Mouse (Mus musculus): ENCODE measurements around the gene Smco3. TPM values are rescaled to one million over a fixed set of nuclear protein-coding genes. Genes with fewer than 3 reads are reported as not detected.

Smco3 gene
- polyA plus RNA-seq, 1 experiment from 2014 or later = not detected

DNA sequence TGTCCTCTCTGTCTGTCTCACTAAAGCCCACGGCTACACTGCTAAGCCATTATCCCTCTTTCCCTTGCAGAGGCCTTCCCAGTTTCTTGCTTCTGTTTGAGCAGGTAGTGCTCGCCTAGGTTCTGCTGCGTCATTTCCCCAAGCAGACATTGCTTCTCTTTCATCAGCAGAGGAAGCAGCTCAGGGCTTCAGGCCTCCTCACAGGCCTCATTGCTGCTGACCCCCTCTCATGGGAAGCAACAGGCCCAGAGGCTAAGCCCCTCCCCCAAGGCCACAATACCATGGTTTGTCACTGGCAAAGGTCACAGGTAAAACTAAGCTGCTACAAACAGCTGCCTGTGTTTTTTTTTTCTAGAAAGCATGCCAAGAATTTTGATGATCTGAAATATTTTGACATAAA, 17.5 kb upstream of the Smco3 start:
- no peak overlapping the region for H3K4me3 ChIP-seq (ENCODE audit: low read depth, low read length)
- ATAC-seq (ENCODE audit: insufficient number of reproducible peaks, low FRiP score, low TSS enrichment, low read depth) (no peak), DNase-seq (ENCODE audit: low spot score) (peak; percentile 56)
- no peak overlapping the region for H3K4me2 ChIP-seq (ENCODE audit: low read depth, severe bottlenecking)
- no peaks in the 10 kb centered on the region for H3K36me3 ChIP-seq (ENCODE audit: control insufficient read depth, insufficient read depth, low read length)
- WGBS = 49% methylated on average over 3 of the region's 3 CpGs
- peaks cover 8% of the 10 kb centered on the region; the same call in 1 of the 2 replicates for H3K4me1 ChIP-seq (ENCODE audit: control insufficient read depth, insufficient read depth, low read length)
- H3K9me3 ChIP-seq (ENCODE audit: control insufficient read depth, low read length) = no peaks in the 10 kb centered on the region
- H3K9ac ChIP-seq (ENCODE audit: low read length) = 0 out of 2 replicates have a peak overlapping the region, but pooled peaks have one; percentile 22
- H3K27ac ChIP-seq (replicated peaks; ENCODE audit: low read depth, low read length) = no peak overlapping the region; the same call in 1 of the 2 replicates
- H3K27me3 ChIP-seq (ENCODE audit: control insufficient read depth, insufficient read depth, low read length) = no peaks in the 10 kb centered on the region

DNA sequence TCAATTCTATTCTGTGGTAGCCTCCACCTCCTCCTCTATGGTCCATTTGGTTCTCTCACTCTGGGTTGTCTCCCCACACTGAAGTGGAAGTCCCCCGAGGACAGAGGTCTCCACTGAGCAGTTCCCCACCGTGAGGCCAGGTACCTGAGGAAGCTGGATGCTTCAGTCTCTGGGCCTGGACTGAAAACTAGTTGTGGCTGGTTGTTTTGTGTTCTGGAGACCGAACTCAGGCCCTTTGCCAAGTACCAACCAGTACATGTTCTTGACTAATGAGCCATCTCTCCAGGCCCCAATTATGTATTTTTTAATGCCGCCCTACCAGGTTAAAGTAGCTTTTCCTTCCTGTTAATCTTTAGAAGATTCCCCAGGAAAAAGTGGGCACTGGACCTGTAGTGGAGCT, 17.1 kb upstream of the Smco3 start:
- Histone ChIP-seq H3K27ac (replicated peaks; ENCODE audit: low read depth, low read length) (no peak overlapping the region; the same call in 1 of the 2 replicates), H3K9ac (ENCODE audit: low read length) (no peak overlapping the region), H3K4me2 (ENCODE audit: low read depth, severe bottlenecking) (no peak overlapping the region), H3K9me3 (ENCODE audit: control insufficient read depth, low read length) (no peaks in the 10 kb centered on the region), H3K36me3 (ENCODE audit: control insufficient read depth, insufficient read depth, low read length) (no peaks in the 10 kb centered on the region), H3K4me3 (ENCODE audit: low read depth, low read length) (no peak overlapping the region), H3K4me1 (ENCODE audit: control insufficient read depth, insufficient read depth, low read length) (peaks cover 8% of the 10 kb centered on the region; the same call in 1 of the 2 replicates), H3K27me3 (ENCODE audit: control insufficient read depth, insufficient read depth, low read length) (no peaks in the 10 kb centered on the region)
- ATAC-seq (ENCODE audit: insufficient number of reproducible peaks, low FRiP score, low TSS enrichment, low read depth) = no peak
- no peak for DNase-seq (ENCODE audit: low spot score)
- WGBS = 82% methylated on average over 4 of the region's 4 CpGs

DNA sequence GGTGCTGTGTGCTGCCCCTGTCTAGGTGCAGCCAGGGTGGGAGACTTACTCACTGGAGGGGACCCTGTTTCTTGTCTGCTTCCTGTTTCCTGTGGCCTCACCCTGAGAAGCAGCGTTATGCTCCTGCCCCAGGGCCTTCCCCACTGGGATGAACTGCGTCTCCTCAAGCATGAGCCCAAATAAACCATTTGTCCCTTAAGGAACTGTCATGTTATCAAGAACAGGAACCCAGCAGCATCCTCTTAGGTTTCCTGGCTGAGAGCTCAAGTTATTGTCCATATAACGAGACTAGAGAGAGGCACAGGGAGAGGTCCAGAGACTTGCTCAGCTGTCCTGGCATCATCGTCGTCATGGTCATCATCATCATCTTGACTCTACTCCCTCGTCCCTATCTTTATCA, 15.0 kb upstream of the Smco3 start:
- no peak overlapping the region for H3K4me3 ChIP-seq (ENCODE audit: low read depth, low read length)
- no peak overlapping the region for H3K27ac ChIP-seq (replicated peaks; ENCODE audit: low read depth, low read length)
- no peaks in the 10 kb centered on the region for H3K36me3 ChIP-seq (ENCODE audit: control insufficient read depth, insufficient read depth, low read length)
- peaks cover 5% of the 10 kb centered on the region; the same call in 1 of the 2 replicates for H3K4me1 ChIP-seq (ENCODE audit: control insufficient read depth, insufficient read depth, low read length)
- H3K9me3 ChIP-seq (ENCODE audit: control insufficient read depth, low read length) = no peaks in the 10 kb centered on the region
- ATAC-seq (ENCODE audit: insufficient number of reproducible peaks, low FRiP score, low TSS enrichment, low read depth) (no peak), DNase-seq (ENCODE audit: low spot score) (no peak)
- H3K9ac ChIP-seq (ENCODE audit: low read length) = no peak overlapping the region
- H3K4me2 ChIP-seq (ENCODE audit: low read depth, severe bottlenecking) = no peak overlapping the region
- no peaks in the 10 kb centered on the region for H3K27me3 ChIP-seq (ENCODE audit: control insufficient read depth, insufficient read depth, low read length)
- 72% methylated on average over 6 of the region's 6 CpGs for WGBS

DNA sequence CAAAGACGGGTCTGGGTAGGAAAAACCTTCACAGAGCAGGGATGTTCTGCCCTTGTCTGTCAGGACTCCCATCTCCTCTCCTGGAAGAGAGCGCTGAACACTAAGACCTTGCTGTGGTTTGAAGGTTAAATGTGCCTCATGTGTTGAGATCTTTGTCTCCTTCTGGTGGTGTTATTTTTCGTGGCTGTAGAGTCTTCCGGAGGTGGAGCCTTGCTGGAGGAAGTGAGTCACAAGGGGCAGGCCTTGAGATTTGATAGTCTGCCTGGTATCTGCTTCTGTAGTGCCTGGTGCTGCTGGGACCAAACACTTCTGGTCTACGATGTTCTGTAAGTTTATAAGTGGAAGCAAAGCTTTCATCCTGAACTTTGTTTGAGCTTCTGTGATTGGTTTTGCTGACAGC, 13.7 kb upstream of the Smco3 start:
- H3K9ac ChIP-seq (ENCODE audit: low read length) = no peak overlapping the region
- H3K27ac ChIP-seq (replicated peaks; ENCODE audit: low read depth, low read length) = no peak overlapping the region
- H3K36me3 ChIP-seq (ENCODE audit: control insufficient read depth, insufficient read depth, low read length) = no peaks in the 10 kb centered on the region
- H3K4me1 ChIP-seq (ENCODE audit: control insufficient read depth, insufficient read depth, low read length) = peaks cover 5% of the 10 kb centered on the region; the same call in 1 of the 2 replicates
- no peak overlapping the region for H3K4me2 ChIP-seq (ENCODE audit: low read depth, severe bottlenecking)
- no peaks in the 10 kb centered on the region for H3K27me3 ChIP-seq (ENCODE audit: control insufficient read depth, insufficient read depth, low read length)
- DNase-seq (ENCODE audit: low spot score) = no peak
- no peak overlapping the region for H3K4me3 ChIP-seq (ENCODE audit: low read depth, low read length)
- ATAC-seq (ENCODE audit: insufficient number of reproducible peaks, low FRiP score, low TSS enrichment, low read depth) = no peak
- WGBS = 89% methylated on average over 5 of the region's 5 CpGs
- H3K9me3 ChIP-seq (ENCODE audit: control insufficient read depth, low read length) = no peaks in the 10 kb centered on the region

DNA sequence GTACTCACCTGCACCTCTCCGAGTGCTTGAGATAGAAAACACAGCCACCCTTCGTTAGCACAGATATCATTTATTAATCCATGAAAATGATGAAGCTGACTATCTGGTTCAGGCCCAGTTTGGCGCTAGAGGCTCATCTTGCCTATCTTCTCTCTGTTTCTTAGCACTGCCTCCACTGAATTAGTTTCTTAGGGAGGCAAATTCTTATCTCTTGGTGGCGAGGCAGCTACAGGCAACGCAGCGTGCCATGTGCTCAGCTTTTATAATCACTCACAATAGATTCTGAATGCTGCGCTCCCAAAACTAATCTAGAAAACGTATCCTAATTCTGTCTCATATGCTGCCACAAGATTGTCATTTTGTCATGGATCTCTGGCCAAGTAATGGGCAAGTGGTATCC, 13.1 kb upstream of the Smco3 start:
- ATAC-seq (ENCODE audit: insufficient number of reproducible peaks, low FRiP score, low TSS enrichment, low read depth) (no peak), DNase-seq (ENCODE audit: low spot score) (no peak)

DNA sequence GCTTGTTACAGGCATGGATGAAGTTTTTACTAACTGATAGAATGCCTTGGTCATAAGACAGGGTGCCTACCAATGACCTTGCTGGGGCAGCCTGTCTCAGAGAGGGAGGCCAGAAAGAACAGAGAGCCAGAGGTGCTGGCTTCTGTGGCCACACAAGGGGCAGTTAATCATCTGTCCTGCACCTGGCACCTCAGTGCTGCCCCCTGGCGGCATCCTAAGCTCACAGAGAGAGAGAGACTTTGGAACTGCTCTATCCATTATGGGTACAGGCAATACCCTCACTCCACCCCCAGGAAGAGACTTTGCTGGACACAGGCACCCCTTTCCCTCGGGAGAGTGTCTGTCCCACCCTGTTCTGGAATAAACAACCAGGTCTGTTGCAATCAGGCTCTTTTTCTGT, 12.5 kb upstream of the Smco3 start:
- Histone ChIP-seq H3K9ac (ENCODE audit: low read length) (no peak overlapping the region), H3K27me3 (ENCODE audit: control insufficient read depth, insufficient read depth, low read length) (no peaks in the 10 kb centered on the region), H3K27ac (replicated peaks; ENCODE audit: low read depth, low read length) (no peak overlapping the region), H3K4me1 (ENCODE audit: control insufficient read depth, insufficient read depth, low read length) (peaks cover 4% of the 10 kb centered on the region; the same call in 1 of the 2 replicates), H3K4me3 (ENCODE audit: low read depth, low read length) (no peak overlapping the region), H3K4me2 (ENCODE audit: low read depth, severe bottlenecking) (no peak overlapping the region), H3K9me3 (ENCODE audit: control insufficient read depth, low read length) (no peaks in the 10 kb centered on the region), H3K36me3 (ENCODE audit: control insufficient read depth, insufficient read depth, low read length) (no peaks in the 10 kb centered on the region)
- DNase-seq (ENCODE audit: low spot score) (peak; percentile 68), ATAC-seq (ENCODE audit: insufficient number of reproducible peaks, low FRiP score, low TSS enrichment, low read depth) (no peak)
- WGBS = 32% methylated on average over 2 of the region's 2 CpGs

More for the DNA sequence above, 13.1 kb upstream of the Smco3 start:
- Histone ChIP-seq H3K27ac (replicated peaks; ENCODE audit: low read depth, low read length) (no peak overlapping the region), H3K27me3 (ENCODE audit: control insufficient read depth, insufficient read depth, low read length) (no peaks in the 10 kb centered on the region), H3K36me3 (ENCODE audit: control insufficient read depth, insufficient read depth, low read length) (no peaks in the 10 kb centered on the region), H3K9ac (ENCODE audit: low read length) (no peak overlapping the region), H3K4me1 (ENCODE audit: control insufficient read depth, insufficient read depth, low read length) (peaks cover 5% of the 10 kb centered on the region; the same call in 1 of the 2 replicates), H3K9me3 (ENCODE audit: control insufficient read depth, low read length) (no peaks in the 10 kb centered on the region), H3K4me3 (ENCODE audit: low read depth, low read length) (no peak overlapping the region), H3K4me2 (ENCODE audit: low read depth, severe bottlenecking) (no peak overlapping the region)
- WGBS = 89% methylated on average over 8 of the region's 8 CpGs

DNA sequence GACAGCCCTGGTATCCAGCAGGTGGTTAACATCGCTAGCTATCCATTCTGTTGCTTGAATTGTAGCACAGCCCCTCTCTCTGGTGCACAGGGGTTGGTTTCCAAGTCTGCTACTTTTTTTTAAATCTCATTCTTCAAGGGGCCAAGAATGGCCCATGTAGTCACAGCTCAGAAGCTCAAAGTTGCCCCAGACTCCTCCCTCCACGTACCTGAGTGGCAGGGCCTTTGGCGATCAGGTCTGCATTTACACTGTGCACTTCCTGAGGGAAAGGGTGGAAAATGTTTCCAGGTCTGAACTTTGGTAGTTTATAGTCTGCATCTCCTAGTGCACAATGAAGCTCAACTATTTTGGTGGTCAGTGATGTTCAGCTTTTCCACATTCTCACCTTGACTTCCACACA, 12.0 kb upstream of the Smco3 start:
- no peak for DNase-seq (ENCODE audit: low spot score)
- H3K27ac ChIP-seq (replicated peaks; ENCODE audit: low read depth, low read length) = no peak overlapping the region
- H3K4me1 ChIP-seq (ENCODE audit: control insufficient read depth, insufficient read depth, low read length) = no peaks in the 10 kb centered on the region; the same call in 1 of the 2 replicates
- H3K9ac ChIP-seq (ENCODE audit: low read length) = no peak overlapping the region
- H3K9me3 ChIP-seq (ENCODE audit: control insufficient read depth, low read length) = no peaks in the 10 kb centered on the region
- H3K4me3 ChIP-seq (ENCODE audit: low read depth, low read length) = no peak overlapping the region
- H3K4me2 ChIP-seq (ENCODE audit: low read depth, severe bottlenecking) = no peak overlapping the region
- H3K27me3 ChIP-seq (ENCODE audit: control insufficient read depth, insufficient read depth, low read length) = no peaks in the 10 kb centered on the region
- WGBS = 89% methylated on average over 3 of the region's 3 CpGs
- H3K36me3 ChIP-seq (ENCODE audit: control insufficient read depth, insufficient read depth, low read length) = no peaks in the 10 kb centered on the region
- ATAC-seq (ENCODE audit: insufficient number of reproducible peaks, low FRiP score, low TSS enrichment, low read depth) = no peak

DNA sequence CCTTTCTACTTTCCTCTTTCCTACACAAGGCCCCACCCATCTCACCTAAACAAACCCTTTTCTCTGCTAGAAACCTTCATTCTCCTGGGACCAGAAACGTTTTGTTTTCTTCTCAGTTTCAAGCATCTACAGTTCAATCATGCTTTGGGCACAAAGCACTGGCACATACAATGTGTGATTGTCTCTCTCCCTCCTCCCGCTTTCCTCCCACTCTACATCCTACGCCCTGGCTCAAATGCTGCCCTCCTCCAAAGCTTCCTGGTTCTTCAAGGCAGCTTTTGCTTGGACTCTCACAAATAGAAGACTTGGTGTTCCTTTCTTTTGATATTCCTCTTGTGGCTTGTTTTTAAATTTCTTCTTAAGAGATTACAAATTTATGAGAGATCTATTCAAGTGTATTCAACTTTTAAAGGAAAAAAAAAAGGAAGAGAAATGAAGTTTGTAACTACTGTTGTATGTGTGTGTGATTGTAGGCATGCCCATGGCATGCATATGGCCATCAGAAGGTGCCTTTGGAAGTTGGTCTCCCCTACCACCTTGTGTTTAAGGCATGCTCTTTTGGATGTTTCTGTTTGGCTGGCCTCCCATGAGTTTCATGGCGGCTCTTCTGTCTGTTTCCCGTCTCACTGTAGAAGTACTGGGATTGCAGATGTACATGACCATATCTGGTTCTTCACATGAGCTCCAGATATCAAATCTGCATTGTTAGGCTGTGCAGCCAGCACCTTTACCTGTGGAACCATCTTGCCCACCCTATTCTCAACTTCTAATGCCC, 10.6 kb upstream of the Smco3 start:
- Histone ChIP-seq H3K27me3 (ENCODE audit: control insufficient read depth, insufficient read depth, low read length) (no peaks in the 10 kb centered on the region), H3K9me3 (ENCODE audit: control insufficient read depth, low read length) (no peaks in the 10 kb centered on the region), H3K4me2 (ENCODE audit: low read depth, severe bottlenecking) (no peak overlapping the region), H3K27ac (replicated peaks; ENCODE audit: low read depth, low read length) (no peak overlapping the region), H3K4me1 (ENCODE audit: control insufficient read depth, insufficient read depth, low read length) (no peaks in the 10 kb centered on the region), H3K9ac (ENCODE audit: low read length) (no peak overlapping the region), H3K4me3 (ENCODE audit: low read depth, low read length) (no peak overlapping the region), H3K36me3 (ENCODE audit: control insufficient read depth, insufficient read depth, low read length) (no peaks in the 10 kb centered on the region)
- WGBS = 73% methylated on average over 5 of the region's 5 CpGs
- ATAC-seq (ENCODE audit: insufficient number of reproducible peaks, low FRiP score, low TSS enrichment, low read depth) = no peak
- no peak for DNase-seq (ENCODE audit: low spot score)
